Mouse (Mus musculus) intestine, embryonic 16.5 days (tissue): ENCODE measurements around the gene Exd1. TPM values are rescaled to one million over a fixed set of nuclear protein-coding genes. Genes with fewer than 3 reads are reported as not detected.
A peak's percentile ranks its signal among the peaks of the same experiment; 100 is the strongest.

Experiments
- ATAC-seq: fragments of 200-750 bp; cut with Nextera tagmentation; 2 replicates; pipeline ENCODE4 v1.8.0; 2017; ENCODE audit warnings: moderate TSS enrichment, moderate library complexity
- H3K27ac ChIP-seq: fragments of 300-500 bp; sonication (generic); 2 replicates; pipeline ENCODE4 v1.5.1; 2014; ENCODE audit warnings: mild to moderate bottlenecking, low read length
- H3K27me3 ChIP-seq: fragments of 300-500 bp; sonication (generic); replicated peaks from 2 replicates; pipeline ENCODE4 v1.6.1; 2014; ENCODE audit warnings: low read length, control low read depth, mixed read lengths; ENCODE audit not compliant: control insufficient read depth, insufficient read depth
- H3K36me3 ChIP-seq: fragments of 300-500 bp; sonication (generic); 2 replicates; pipeline ENCODE4 v1.6.1; 2014; ENCODE audit warnings: low read length, control low read depth; ENCODE audit not compliant: control insufficient read depth, insufficient read depth
- H3K4me1 ChIP-seq: fragments of 300-500 bp; sonication (generic); 2 replicates; pipeline ENCODE4 v1.6.1; 2014; ENCODE audit warnings: low read length, control low read depth, mixed read lengths; ENCODE audit not compliant: control insufficient read depth, insufficient read depth
- H3K4me2 ChIP-seq: fragments of 300-500 bp; sonication (generic); 2 replicates; pipeline ENCODE4 v1.6.1; 2014; ENCODE audit warnings: low read depth, low read length, control low read depth
- H3K4me3 ChIP-seq: fragments of 300-500 bp; sonication (generic); 2 replicates; pipeline ENCODE4 v1.5.1; 2014; ENCODE audit warnings: mild to moderate bottlenecking, low read length
- H3K9ac ChIP-seq: fragments of 300-500 bp; sonication (generic); 2 replicates; pipeline ENCODE4 v1.6.1; 2014; ENCODE audit warnings: low read depth, low read length
- H3K9me3 ChIP-seq: fragments of 300-500 bp; sonication (generic); 2 replicates; pipeline ENCODE4 v1.6.1; 2016; ENCODE audit warnings: low read length, control low read depth; ENCODE audit not compliant: control insufficient read depth
- WGBS: fragments of 180-500 bp; shearing (Covaris S2); extraction: QIAGEN DNeasy Blood & Tissue Kit; methylation state at CpG from one replicate; pipeline ENCODE4 v1.1.7; 2014; 5-methylcytosine and 5-hydroxymethylcytosine counted together
- polyA plus RNA-seq: library from polyadenylated mRNA; unstranded; fragments of >200 nt; fragmentation: Nextera tagmentation; extraction: Ambion mirVana; gene quantifications from 2 replicates; pipeline ENCODE4 v1.2.1, GENCODE M21; 2015

Exd1 gene
- polyA plus RNA-seq, 1 experiment from 2014 or later = 0.39 TPM

DNA sequence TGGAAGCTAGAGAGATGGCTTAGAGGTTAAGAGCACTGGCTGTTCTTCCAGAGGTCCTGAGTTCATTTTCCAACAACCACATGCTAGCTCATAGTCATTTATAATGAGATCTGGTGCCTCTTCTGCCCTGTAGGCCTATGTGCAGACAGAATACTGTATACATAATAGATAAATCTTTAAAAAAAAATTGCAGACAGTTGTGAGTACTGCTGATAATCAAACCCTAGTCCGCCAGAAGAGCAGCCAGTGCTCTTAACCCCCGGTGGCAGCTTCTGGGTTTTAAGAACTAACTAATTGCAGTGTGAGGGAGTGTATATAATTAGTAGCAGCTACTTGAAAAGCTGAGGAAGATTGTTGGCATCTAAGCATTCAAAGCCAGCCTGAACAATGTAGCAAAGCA is 36.0 kb upstream of the Exd1 start:
- 49% methylated on average over 2 of the region's 2 CpGs for WGBS
- H3K9ac ChIP-seq = no peak overlapping the region

DNA sequence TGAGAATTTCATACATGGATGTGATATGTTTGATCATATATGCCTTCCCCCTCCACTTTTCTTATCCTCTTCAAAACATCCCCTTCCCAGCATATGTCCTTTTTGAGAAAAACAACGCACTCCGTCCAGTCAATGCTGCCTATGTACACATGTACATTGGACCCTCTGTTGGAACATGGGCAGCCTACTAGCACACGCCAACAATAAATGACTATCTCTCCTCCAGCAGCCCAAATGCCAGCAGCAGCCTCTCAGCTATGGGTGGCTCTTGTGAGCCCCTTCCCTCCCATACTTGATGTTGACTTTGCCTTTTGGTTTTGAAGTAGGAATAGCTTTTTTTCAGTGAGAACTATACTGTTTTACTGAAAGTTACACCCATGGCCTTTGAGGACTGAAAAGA is 34.1 kb upstream of the Exd1 start:
- no peak overlapping the region for H3K9ac ChIP-seq
- ATAC-seq = no peak
- no peaks in the 10 kb centered on the region for H3K36me3 ChIP-seq
- no peak overlapping the region for H3K4me3 ChIP-seq
- H3K27ac ChIP-seq = no peak overlapping the region
- H3K9me3 ChIP-seq = no peaks in the 10 kb centered on the region
- no peaks in the 10 kb centered on the region for H3K27me3 ChIP-seq
- no peak overlapping the region for H3K4me2 ChIP-seq
- no peaks in the 10 kb centered on the region for H3K4me1 ChIP-seq
- WGBS = 76% methylated on average over 3 of the region's 3 CpGs

More for the DNA sequence above, 36.0 kb upstream of the Exd1 start:
- no peak overlapping the region for H3K4me3 ChIP-seq
- H3K27me3 ChIP-seq = no peaks in the 10 kb centered on the region
- H3K4me2 ChIP-seq = no peak overlapping the region
- no peak for ATAC-seq
- H3K9me3 ChIP-seq = no peaks in the 10 kb centered on the region
- no peaks in the 10 kb centered on the region for H3K4me1 ChIP-seq
- H3K27ac ChIP-seq = no peak overlapping the region
- no peaks in the 10 kb centered on the region for H3K36me3 ChIP-seq

DNA sequence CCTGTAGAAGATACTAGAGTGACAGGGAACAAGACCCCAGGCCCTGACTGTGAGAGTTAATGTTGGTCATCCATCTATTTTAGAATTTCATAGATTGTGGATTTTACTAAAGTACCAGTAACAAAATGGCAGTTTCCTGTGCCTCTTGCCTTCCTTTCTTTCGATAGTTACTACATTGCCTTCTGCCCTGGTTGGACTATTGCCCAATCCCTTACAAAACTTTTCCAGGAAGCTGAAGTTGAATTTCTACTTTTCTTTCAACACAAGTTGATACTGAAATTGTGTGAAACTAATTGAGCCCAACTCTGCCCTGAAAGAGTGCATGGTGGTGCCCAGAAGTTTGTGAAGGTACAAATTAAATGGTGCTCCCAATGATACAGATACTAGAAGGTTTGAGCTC is 25.0 kb upstream of the Exd1 start:
- H3K4me2 ChIP-seq = no peak overlapping the region
- no peak overlapping the region for H3K4me3 ChIP-seq
- 89% methylated on average over 1 of the region's 1 CpGs for WGBS

DNA sequence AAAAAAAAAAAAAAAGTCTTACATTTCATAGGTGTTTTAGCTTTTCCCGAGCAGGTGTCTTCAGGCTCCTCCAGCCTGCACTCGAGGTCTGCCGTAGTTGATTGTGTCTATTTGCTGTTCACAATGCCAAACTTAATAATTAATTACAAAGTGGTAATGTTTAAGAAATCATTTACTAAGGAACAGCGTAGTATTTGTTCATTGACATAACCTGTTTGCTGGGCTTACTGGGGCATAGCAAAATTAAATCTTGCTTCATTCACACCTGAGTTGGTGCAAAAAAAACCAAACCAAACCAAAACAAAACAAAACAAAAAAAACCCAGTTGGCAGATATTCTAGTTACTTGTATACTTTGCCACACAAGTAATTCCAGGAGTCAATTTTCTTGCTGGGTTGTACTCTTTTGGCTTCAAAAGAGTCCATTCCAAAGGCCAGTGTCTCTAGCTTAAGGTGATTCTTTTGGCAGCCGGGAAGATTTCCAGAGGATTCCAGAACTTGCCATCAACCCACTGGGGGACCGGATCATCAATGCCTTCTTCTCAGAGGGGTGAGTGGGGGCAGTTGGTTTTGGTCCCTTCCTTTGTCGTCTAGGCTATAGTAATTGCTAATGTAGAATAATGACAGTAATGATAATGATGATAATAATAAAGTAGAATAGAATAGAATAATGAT is 18.9 kb upstream of the Exd1 start:
- no peak overlapping the region for H3K27ac ChIP-seq
- 0 out of 2 replicates have a peak, but pooled peaks have one; percentile 11 for ATAC-seq
- H3K9ac ChIP-seq = no peak overlapping the region
- no peaks in the 10 kb centered on the region for H3K9me3 ChIP-seq
- no peaks in the 10 kb centered on the region for H3K27me3 ChIP-seq
- H3K4me2 ChIP-seq = no peak overlapping the region
- no peak overlapping the region for H3K4me3 ChIP-seq
- H3K4me1 ChIP-seq = no peaks in the 10 kb centered on the region
- 73% methylated on average over 7 of the region's 7 CpGs for WGBS
- no peaks in the 10 kb centered on the region for H3K36me3 ChIP-seq

More for the DNA sequence above, 25.0 kb upstream of the Exd1 start:
- no peak overlapping the region for H3K9ac ChIP-seq
- H3K4me1 ChIP-seq = no peaks in the 10 kb centered on the region
- no peak for ATAC-seq
- no peaks in the 10 kb centered on the region for H3K9me3 ChIP-seq
- no peak overlapping the region for H3K27ac ChIP-seq
- no peaks in the 10 kb centered on the region for H3K36me3 ChIP-seq
- H3K27me3 ChIP-seq = no peaks in the 10 kb centered on the region

DNA sequence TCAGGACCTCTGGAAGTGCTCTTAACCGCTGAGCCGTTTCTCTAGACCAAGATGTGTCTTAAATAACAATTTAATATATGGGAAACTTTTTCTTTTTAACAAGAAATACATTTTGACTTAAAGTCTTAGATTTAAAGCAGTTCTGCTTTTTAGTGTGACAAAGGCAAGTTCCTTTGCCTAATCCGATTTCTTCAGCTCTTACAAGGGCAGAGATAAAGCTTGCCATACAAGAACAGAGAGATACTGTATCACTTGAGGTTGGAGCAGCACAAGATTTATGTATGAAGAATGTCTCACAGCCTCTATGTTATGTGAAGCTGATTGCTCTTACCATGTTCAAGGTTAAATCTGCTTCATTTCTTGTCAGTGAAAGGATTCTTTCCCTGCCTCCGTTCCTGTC is 17.9 kb upstream of the Exd1 start:
- H3K9ac ChIP-seq = no peak overlapping the region
- H3K9me3 ChIP-seq = no peaks in the 10 kb centered on the region
- H3K4me1 ChIP-seq = no peaks in the 10 kb centered on the region
- no peak overlapping the region for H3K27ac ChIP-seq
- H3K4me3 ChIP-seq = no peak overlapping the region
- H3K4me2 ChIP-seq = no peak overlapping the region
- WGBS = 90% methylated on average over 4 of the region's 4 CpGs
- H3K27me3 ChIP-seq = no peaks in the 10 kb centered on the region
- H3K36me3 ChIP-seq = no peaks in the 10 kb centered on the region
- no peak for ATAC-seq

DNA sequence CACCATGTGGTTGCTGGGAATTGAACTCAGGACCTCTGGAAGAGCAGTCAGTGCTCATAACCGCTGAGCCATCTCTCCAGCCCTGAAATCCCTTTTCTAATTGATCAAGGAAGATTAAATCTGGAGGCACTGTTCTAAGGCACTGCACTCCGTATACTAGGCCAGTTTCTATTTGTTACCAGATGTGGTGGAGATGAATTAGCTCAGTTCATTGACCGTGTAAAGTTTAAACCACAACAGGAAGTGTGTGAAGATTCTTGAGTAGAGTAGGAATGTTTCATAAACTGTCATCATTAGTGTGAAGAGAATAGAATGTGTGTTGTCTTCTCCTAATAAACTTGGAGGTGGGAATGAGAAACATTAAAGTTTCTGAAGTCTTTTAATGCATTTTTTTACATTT is 14.4 kb upstream of the Exd1 start:
- 79% methylated on average over 3 of the region's 3 CpGs for WGBS
- no peak for ATAC-seq
- Histone ChIP-seq H3K9ac (no peak overlapping the region), H3K36me3 (no peaks in the 10 kb centered on the region), H3K9me3 (no peaks in the 10 kb centered on the region), H3K4me1 (peaks cover 9% of the 10 kb centered on the region), H3K4me2 (no peak overlapping the region), H3K27ac (no peak overlapping the region), H3K27me3 (no peaks in the 10 kb centered on the region), H3K4me3 (no peak overlapping the region)

DNA sequence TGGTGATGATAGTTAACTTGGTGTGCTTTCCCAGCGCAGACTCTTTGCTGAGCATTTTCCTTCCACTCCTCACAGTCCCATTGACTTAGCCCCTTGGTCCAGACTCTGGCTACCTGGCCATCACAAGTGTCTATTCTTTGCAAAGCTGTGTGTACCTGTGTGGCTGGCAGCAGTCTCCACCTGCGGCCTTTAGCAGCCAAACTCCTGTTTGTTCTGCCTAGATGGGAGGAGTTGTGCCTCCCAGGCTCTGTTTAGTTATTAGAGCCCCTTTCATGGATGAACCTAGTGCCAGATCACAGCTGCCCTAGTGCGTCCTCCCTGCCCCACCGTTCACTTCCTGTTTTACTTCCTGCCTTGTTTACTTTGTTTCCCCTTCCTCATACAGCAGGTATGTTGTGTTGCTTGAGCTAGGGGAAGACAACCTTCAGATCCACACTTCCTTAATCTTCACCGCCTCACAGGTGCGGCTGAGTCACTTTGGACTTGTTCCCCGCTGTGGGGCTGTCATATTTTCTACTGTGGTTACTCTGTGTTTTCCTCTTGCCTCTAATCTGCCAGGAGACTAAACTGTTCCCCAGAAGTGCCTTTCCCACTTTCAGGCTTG is 11.4 kb upstream of the Exd1 start:
- no peaks in the 10 kb centered on the region for H3K9me3 ChIP-seq
- no peak overlapping the region for H3K4me2 ChIP-seq
- H3K36me3 ChIP-seq = no peaks in the 10 kb centered on the region
- H3K4me1 ChIP-seq = peaks cover 9% of the 10 kb centered on the region
- 52% methylated on average over 7 of the region's 7 CpGs for WGBS
- H3K27me3 ChIP-seq = no peaks in the 10 kb centered on the region
- peak; percentile 77 for ATAC-seq
- peak overlapping the region; percentile 3 for H3K27ac ChIP-seq
- H3K4me3 ChIP-seq = no peak overlapping the region
- peak overlapping the region; percentile 23; the same call in 1 of the 2 replicates for H3K9ac ChIP-seq

DNA sequence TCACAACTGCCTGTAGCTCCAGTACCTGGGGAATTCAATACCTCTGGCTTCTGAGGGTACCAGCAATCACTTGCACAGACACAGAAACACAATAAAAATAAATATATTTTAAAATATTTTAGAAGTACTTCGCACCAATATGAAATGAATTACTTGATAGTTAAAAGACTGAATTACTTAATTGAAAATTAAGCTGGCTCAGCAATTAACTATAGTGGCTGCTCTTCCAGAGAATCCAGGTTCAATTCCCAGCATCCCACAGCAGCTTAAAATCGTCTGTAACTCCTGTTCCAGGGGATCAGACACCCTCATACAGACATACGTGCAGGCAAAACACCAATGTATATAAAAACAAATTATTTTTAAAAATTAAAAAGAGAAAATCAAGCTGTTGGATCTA is 10.6 kb upstream of the Exd1 start:
- no peaks in the 10 kb centered on the region for H3K36me3 ChIP-seq
- no peak for ATAC-seq
- WGBS = 90% methylated on average over 3 of the region's 3 CpGs

DNA sequence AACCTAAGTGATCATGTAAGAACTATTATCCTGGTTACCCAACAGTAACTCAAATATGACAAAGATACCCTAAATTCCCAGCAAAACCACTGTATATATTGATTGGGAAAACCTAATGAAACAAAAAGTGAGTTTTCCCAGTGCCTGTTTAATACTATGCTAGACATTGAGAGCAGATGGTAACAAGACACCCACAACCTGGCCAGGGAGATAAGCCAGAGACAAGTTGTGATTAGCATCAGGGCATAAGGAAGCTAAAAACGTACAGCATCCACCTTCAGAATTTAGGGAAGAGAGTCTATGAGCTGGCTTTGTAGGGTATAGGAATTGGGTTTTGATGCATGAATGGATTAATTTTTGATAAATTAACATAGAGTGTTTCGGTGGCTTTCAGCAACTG is 2.3 kb upstream of the Exd1 start:
- H3K27me3 ChIP-seq = no peaks in the 10 kb centered on the region
- no peak overlapping the region for H3K9ac ChIP-seq
- ATAC-seq = no peak
- no peak overlapping the region for H3K27ac ChIP-seq
- no peaks in the 10 kb centered on the region for H3K36me3 ChIP-seq
- H3K4me2 ChIP-seq = no peak overlapping the region
- peaks cover 12% of the 10 kb centered on the region; the same call in 1 of the 2 replicates for H3K4me1 ChIP-seq
- no peaks in the 10 kb centered on the region for H3K9me3 ChIP-seq
- WGBS = 68% methylated on average over 2 of the region's 2 CpGs
- H3K4me3 ChIP-seq = no peak overlapping the region

More for the DNA sequence above, 10.6 kb upstream of the Exd1 start:
- Histone ChIP-seq H3K4me1 (peaks cover 11% of the 10 kb centered on the region), H3K9ac (no peak overlapping the region), H3K4me2 (no peak overlapping the region), H3K9me3 (no peaks in the 10 kb centered on the region), H3K4me3 (no peak overlapping the region), H3K27me3 (no peaks in the 10 kb centered on the region), H3K27ac (no peak overlapping the region)
